Comparison of ENCODE assay signal across 7 mouse cellular contexts in the genomic region with DNA sequence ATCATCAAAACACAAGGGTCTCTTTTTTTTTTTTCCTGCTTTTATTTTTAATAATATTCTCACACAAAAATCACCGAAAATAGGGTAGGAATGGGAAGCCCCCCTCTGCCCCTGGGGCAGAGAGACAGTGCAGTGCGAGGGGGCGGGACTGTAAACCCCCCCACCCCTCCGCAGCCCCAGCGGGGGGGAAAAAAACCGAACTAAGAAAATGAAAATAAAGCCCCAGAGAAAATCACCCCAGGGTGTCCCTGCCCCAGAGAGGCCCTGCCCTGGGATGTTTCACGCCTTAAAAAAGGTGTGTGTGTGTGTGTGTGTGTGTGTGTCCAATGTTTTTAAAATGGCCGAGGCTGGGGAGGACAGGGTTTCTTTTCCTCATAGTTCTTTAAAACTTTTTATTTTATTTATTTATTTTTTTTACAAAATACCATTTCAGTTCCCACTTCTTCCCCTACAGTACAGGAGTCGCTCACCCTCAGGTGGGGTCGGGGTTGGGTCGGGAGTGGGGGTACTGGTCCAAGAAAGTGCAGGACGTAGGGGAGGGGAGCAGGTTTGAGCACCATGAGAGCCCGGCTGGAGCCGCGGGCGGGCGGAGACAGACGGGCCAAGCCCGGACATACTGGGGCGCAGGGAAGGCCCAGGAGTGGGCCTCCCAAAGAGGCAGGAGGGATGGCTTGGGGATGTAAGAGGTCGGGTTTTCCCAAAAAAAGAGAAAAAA. TPM values are rescaled to one million over a fixed set of nuclear protein-coding genes. Genes with fewer than 3 reads are reported as not detected.
DNase-seq lines count a peak whose midpoint lies in the region; ATAC-seq and TF ChIP-seq lines count a peak whose summit lies in the region.

No protein-coding gene starts in this region.

- H3K9me3 ChIP-seq in lung, embryonic 15.5 days, result no peaks in the 10 kb centered on the region
- H3K9me3 ChIP-seq in embryonic facial prominence, embryonic 12.5 days, result no peaks in the 10 kb centered on the region
- no peaks in the 10 kb centered on the region for H3K9me3 ChIP-seq in hindbrain, postnatal 0 days (ENCODE audit: low read length)
- H3K9me3 ChIP-seq in neural tube, embryonic 12.5 days, result no peaks in the 10 kb centered on the region

- TF ChIP-seq CTCF in hindbrain, postnatal 0 days (IDR thresholded peaks at IDR 0.05; ENCODE audit: low read depth), result no peak

- no peak for ATAC-seq in lung, embryonic 15.5 days (ENCODE audit: borderline replicate concordance, extremely low read depth, low FRiP score, low TSS enrichment)
- no peak for ATAC-seq in embryonic facial prominence, embryonic 12.5 days (ENCODE audit: insufficient number of reproducible peaks, insufficient read depth, low FRiP score, low TSS enrichment)
- no peak for ATAC-seq in hindbrain, postnatal 0 days
- no peak for ATAC-seq in neural tube, embryonic 12.5 days (ENCODE audit: low FRiP score, low read depth)

- H3K4me2 ChIP-seq in lung, embryonic 15.5 days, result peak overlapping the region; percentile 68
- peak overlapping the region; percentile 58 for H3K4me2 ChIP-seq in embryonic facial prominence, embryonic 12.5 days (replicated peaks)
- H3K4me2 ChIP-seq in hindbrain, postnatal 0 days (ENCODE audit: low read depth, low read length), result peak overlapping the region; percentile 92; the same call in 1 of the 2 replicates
- peak overlapping the region; percentile 79 for H3K4me2 ChIP-seq in neural tube, embryonic 12.5 days (replicated peaks)

- peaks cover 33% of the 10 kb centered on the region for H3K36me3 ChIP-seq in lung, embryonic 15.5 days
- peaks cover 40% of the 10 kb centered on the region for H3K36me3 ChIP-seq in embryonic facial prominence, embryonic 12.5 days
- peaks cover 33% of the 10 kb centered on the region for H3K36me3 ChIP-seq in hindbrain, postnatal 0 days (ENCODE audit: insufficient read depth, low read length)
- H3K36me3 ChIP-seq in neural tube, embryonic 12.5 days, result peaks cover 47% of the 10 kb centered on the region

- no peak for DNase-seq in lung, postnatal 25 days (ENCODE audit: low spot score)
- no peak for DNase-seq in hindbrain, postnatal 0 days (ENCODE audit: low spot score)
- DNase-seq in MN1 (ENCODE audit: low spot score), result no peak
- DNase-seq in right cerebral cortex, postnatal 14 days, result no peak

- peak overlapping the region; percentile 93 for H3K9ac ChIP-seq in lung, embryonic 15.5 days
- H3K9ac ChIP-seq in embryonic facial prominence, embryonic 12.5 days, result 0 out of 2 replicates have a peak overlapping the region, but pooled peaks have one; percentile 27
- no peak overlapping the region for H3K9ac ChIP-seq in hindbrain, postnatal 0 days (replicated peaks; ENCODE audit: low read length)
- peak overlapping the region; percentile 38; the same call in 1 of the 2 replicates for H3K9ac ChIP-seq in neural tube, embryonic 12.5 days

- peaks cover 42% of the 10 kb centered on the region for H3K4me1 ChIP-seq in lung, embryonic 15.5 days
- H3K4me1 ChIP-seq in embryonic facial prominence, embryonic 12.5 days, result peaks cover 40% of the 10 kb centered on the region
- H3K4me1 ChIP-seq in hindbrain, postnatal 0 days (ENCODE audit: insufficient read depth, low read length), result 0 out of 2 replicates have a peak, but pooled peaks cover 3% of the 10 kb centered on the region
- peaks cover 42% of the 10 kb centered on the region for H3K4me1 ChIP-seq in neural tube, embryonic 12.5 days

- H3K27me3 ChIP-seq in lung, embryonic 15.5 days, result no peaks in the 10 kb centered on the region
- peaks cover 8% of the 10 kb centered on the region; the same call in 1 of the 2 replicates for H3K27me3 ChIP-seq in embryonic facial prominence, embryonic 12.5 days
- no peaks in the 10 kb centered on the region for H3K27me3 ChIP-seq in hindbrain, postnatal 0 days (ENCODE audit: insufficient read depth, low read length)
- peaks cover 17% of the 10 kb centered on the region for H3K27me3 ChIP-seq in neural tube, embryonic 12.5 days (replicated peaks)

- H3K27ac ChIP-seq in lung, embryonic 15.5 days, result peak overlapping the region; percentile 97
- H3K27ac ChIP-seq in embryonic facial prominence, embryonic 12.5 days, result peak overlapping the region; percentile 76
- no peak overlapping the region for H3K27ac ChIP-seq in hindbrain, postnatal 0 days
- H3K27ac ChIP-seq in neural tube, embryonic 12.5 days, result no peak overlapping the region

- peak overlapping the region; percentile 69 for H3K4me3 ChIP-seq in lung, embryonic 15.5 days
- peak overlapping the region; percentile 33; the same call in 1 of the 2 replicates for H3K4me3 ChIP-seq in embryonic facial prominence, embryonic 12.5 days
- H3K4me3 ChIP-seq in hindbrain, postnatal 0 days (ENCODE audit: low read length), result no peak overlapping the region
- no peak overlapping the region for H3K4me3 ChIP-seq in neural tube, embryonic 12.5 days

- WGBS in lung, embryonic 15.5 days, result 38% methylated on average over 21 of the region's 21 CpGs
- WGBS in embryonic facial prominence, embryonic 12.5 days, result 22% methylated on average over 21 of the region's 21 CpGs
- 32% methylated on average over 21 of the region's 21 CpGs for WGBS in hindbrain, postnatal 0 days
- 14% methylated on average over 21 of the region's 21 CpGs for WGBS in neural tube, embryonic 12.5 days

RNA-seq across cellular contexts. Expression of a gene that starts 0.6 kb away (rescaled TPM):
- 46.7 and 49.8 TPM in 2 replicates for polyA plus RNA-seq in lung, embryonic 15.5 days (2015; fragmentation: Nextera tagmentation; extraction: Ambion mirVana)
- 18.1 and 21.3 TPM in 2 replicates for polyA plus RNA-seq in embryonic facial prominence, embryonic 12.5 days (2016; fragmentation: Nextera tagmentation; extraction: Ambion mirVana)
- 3.8 and 4.3 TPM in 2 replicates for total RNA-seq in hindbrain, postnatal 0 days (2014; rRNA removed)
- polyA plus RNA-seq in hindbrain, postnatal 0 days (2015; fragmentation: Nextera tagmentation; extraction: Ambion mirVana), result 8.7 and 9.5 TPM in 2 replicates
- 13.7 TPM in 2 replicates for polyA plus RNA-seq in neural tube, embryonic 12.5 days (2016; fragmentation: Nextera tagmentation; extraction: Ambion mirVana)

RNA-seq across cellular contexts. Expression of a gene that starts 3.2 kb away (rescaled TPM):
- 28.4 and 31.5 TPM in 2 replicates for polyA plus RNA-seq in lung, embryonic 15.5 days (2015; fragmentation: Nextera tagmentation; extraction: Ambion mirVana)
- 44.6 and 50.0 TPM in 2 replicates for polyA plus RNA-seq in embryonic facial prominence, embryonic 12.5 days (2016; fragmentation: Nextera tagmentation; extraction: Ambion mirVana)
- 21.8 and 26.9 TPM in 2 replicates for total RNA-seq in hindbrain, postnatal 0 days (2014; rRNA removed)
- polyA plus RNA-seq in hindbrain, postnatal 0 days (2015; fragmentation: Nextera tagmentation; extraction: Ambion mirVana), result 18.5 and 22.2 TPM in 2 replicates
- 48.5 and 49.9 TPM in 2 replicates for polyA plus RNA-seq in neural tube, embryonic 12.5 days (2016; fragmentation: Nextera tagmentation; extraction: Ambion mirVana)

RNA-seq across cellular contexts. Expression of a gene that starts 3.4 kb away (rescaled TPM):
- 151 and 168 TPM in 2 replicates for polyA plus RNA-seq in lung, embryonic 15.5 days (2015; fragmentation: Nextera tagmentation; extraction: Ambion mirVana)
- polyA plus RNA-seq in embryonic facial prominence, embryonic 12.5 days (2016; fragmentation: Nextera tagmentation; extraction: Ambion mirVana), result 126 and 129 TPM in 2 replicates
- 77.1 and 99.0 TPM in 2 replicates for total RNA-seq in hindbrain, postnatal 0 days (2014; rRNA removed)
- polyA plus RNA-seq in hindbrain, postnatal 0 days (2015; fragmentation: Nextera tagmentation; extraction: Ambion mirVana), result 162 and 163 TPM in 2 replicates
- polyA plus RNA-seq in neural tube, embryonic 12.5 days (2016; fragmentation: Nextera tagmentation; extraction: Ambion mirVana), result 105 and 111 TPM in 2 replicates

RNA-seq across cellular contexts. Expression of a gene that starts 14.8 kb away (rescaled TPM):
- 22.7 and 23.4 TPM in 2 replicates for polyA plus RNA-seq in lung, embryonic 15.5 days (2015; fragmentation: Nextera tagmentation; extraction: Ambion mirVana)
- polyA plus RNA-seq in embryonic facial prominence, embryonic 12.5 days (2016; fragmentation: Nextera tagmentation; extraction: Ambion mirVana), result 42.3 and 43.4 TPM in 2 replicates
- 8.0 and 10.5 TPM in 2 replicates for total RNA-seq in hindbrain, postnatal 0 days (2014; rRNA removed)
- polyA plus RNA-seq in hindbrain, postnatal 0 days (2015; fragmentation: Nextera tagmentation; extraction: Ambion mirVana), result 20.5 and 22.3 TPM in 2 replicates
- polyA plus RNA-seq in neural tube, embryonic 12.5 days (2016; fragmentation: Nextera tagmentation; extraction: Ambion mirVana), result 48.6 and 52.4 TPM in 2 replicates

RNA-seq across cellular contexts. Expression of a gene that starts 29.4 kb away (rescaled TPM):
- polyA plus RNA-seq in lung, embryonic 15.5 days (2015; fragmentation: Nextera tagmentation; extraction: Ambion mirVana), result 56.7 and 59.4 TPM in 2 replicates
- polyA plus RNA-seq in embryonic facial prominence, embryonic 12.5 days (2016; fragmentation: Nextera tagmentation; extraction: Ambion mirVana), result 130 and 135 TPM in 2 replicates
- 252 and 255 TPM in 2 replicates for total RNA-seq in hindbrain, postnatal 0 days (2014; rRNA removed)
- 46.6 and 49.7 TPM in 2 replicates for polyA plus RNA-seq in hindbrain, postnatal 0 days (2015; fragmentation: Nextera tagmentation; extraction: Ambion mirVana)
- 87.1 and 93.0 TPM in 2 replicates for polyA plus RNA-seq in neural tube, embryonic 12.5 days (2016; fragmentation: Nextera tagmentation; extraction: Ambion mirVana)

Comparison
In these comparisons a context has a peak if more than half of its experiments do, and no peak if none do; other contexts are left out.
1. H3K27ac ChIP-seq: peak in lung, embryonic 15.5 days (single experiment) and embryonic facial prominence, embryonic 12.5 days (single experiment); none in hindbrain, postnatal 0 days (single experiment) and neural tube, embryonic 12.5 days (single experiment).
2. H3K4me3 ChIP-seq: peak in lung, embryonic 15.5 days (single experiment) and embryonic facial prominence, embryonic 12.5 days (single experiment); none in hindbrain, postnatal 0 days (single experiment) and neural tube, embryonic 12.5 days (single experiment).
3. Peak in every context shown above with its lines, with median percentiles within 50 percentile points of each other: H3K4me2 ChIP-seq.